Mouse (Mus musculus) forebrain, postnatal 0 days (tissue): ENCODE data around the gene Sorcs1. TPM values are rescaled to one million over a fixed set of nuclear protein-coding genes. Genes with fewer than 3 reads are reported as not detected.

Experiments used
- ATAC-seq: fragments of 200-750 bp; cut with Nextera tagmentation; 2 replicates; pipeline ENCODE4 v1.8.0; 2017; ENCODE audit warnings: mild to moderate bottlenecking, moderate library complexity
- DNase-seq: peaks from one replicate; pipeline ENCODE4 v3.0.0-alpha.2; 2015
- H3K27ac ChIP-seq: fragments of 300-500 bp; sonication (generic); 2 replicates; pipeline ENCODE4 v1.5.1; 2014; ENCODE audit warnings: low read depth, mild to moderate bottlenecking, antibody characterized with exemption, low read length, moderate library complexity, mixed read lengths
- H3K27me3 ChIP-seq: fragments of 300-500 bp; sonication (generic); 2 replicates; pipeline ENCODE4 v1.6.1; 2014; ENCODE audit warnings: mild to moderate bottlenecking, low read length, mixed read lengths; ENCODE audit not compliant: insufficient read depth
- H3K36me3 ChIP-seq: fragments of 300-500 bp; sonication (generic); 2 replicates; pipeline ENCODE4 v1.6.1; 2014; ENCODE audit warnings: mild to moderate bottlenecking, moderate library complexity; ENCODE audit not compliant: insufficient read depth
- H3K4me1 ChIP-seq: fragments of 300-500 bp; sonication (generic); 2 replicates; pipeline ENCODE4 v1.6.1; 2014; ENCODE audit warnings: antibody characterized with exemption; ENCODE audit not compliant: insufficient read depth
- H3K4me2 ChIP-seq: fragments of 300-500 bp; sonication (generic); 2 replicates; pipeline ENCODE4 v1.6.1; 2014; ENCODE audit warnings: low read depth, mild to moderate bottlenecking, moderate library complexity
- H3K4me3 ChIP-seq: fragments of 300-500 bp; sonication (generic); 2 replicates; pipeline ENCODE4 v1.5.1; 2014; ENCODE audit warnings: low read depth, low read length, mixed read lengths
- H3K9ac ChIP-seq: fragments of 300-500 bp; sonication (generic); 2 replicates; pipeline ENCODE4 v1.6.1; 2014; ENCODE audit warnings: mild to moderate bottlenecking
- H3K9me3 ChIP-seq: fragments of 300-500 bp; sonication (generic); 2 replicates; pipeline ENCODE4 v1.6.1; 2016; ENCODE audit warnings: low read length
- CTCF ChIP-seq: sonication (generic); IDR thresholded peaks from 2 replicates; pipeline ENCODE4 v1.5.1; 2016; ENCODE audit warnings: antibody characterized with exemption, control low read depth, low read depth
- WGBS: fragments of 180-500 bp; shearing (Covaris S2); extraction: QIAGEN DNeasy Blood & Tissue Kit; methylation state at CpG from one replicate; pipeline ENCODE4 v1.1.7; 2014; 5-methylcytosine and 5-hydroxymethylcytosine counted together
- polyA plus RNA-seq: library from polyadenylated mRNA; unstranded; fragments of >200 nt; fragmentation: Nextera tagmentation; extraction: Ambion mirVana; gene quantifications from 2 replicates; pipeline ENCODE4 v1.2.1, GENCODE M21; 2015
- total RNA-seq: library from RNA; depleted of rRNA; stranded (reverse); fragments of >200 nt; gene quantifications from 2 replicates; pipeline ENCODE4 v1.2.3, GENCODE M21; 2014

Gene Sorcs1
- total and polyA plus RNA-seq, 2 experiments from 2014 or later, result 8.6 to 20.1 TPM

DNA sequence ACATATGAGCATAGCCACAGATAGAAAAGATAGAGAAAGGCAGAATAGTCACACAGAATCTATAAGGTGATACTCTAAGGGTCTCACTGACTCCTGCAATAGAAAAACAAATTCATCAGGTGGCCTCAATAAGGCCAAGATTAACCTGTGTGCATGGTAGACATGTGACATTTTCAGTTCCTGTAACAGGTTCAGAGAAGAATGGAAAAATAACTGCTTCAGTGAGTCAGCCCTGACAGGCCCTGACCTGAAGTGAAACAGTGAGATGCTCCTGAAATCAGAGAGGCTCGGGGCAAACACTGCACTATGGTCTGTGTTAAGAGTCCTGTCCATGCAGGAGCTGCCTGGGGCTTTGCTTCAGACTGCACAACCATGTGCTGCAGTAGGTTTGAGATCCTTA is 481.9 kb downstream of the Sorcs1 start:
- no peak overlapping the region for H3K9ac ChIP-seq
- H3K27me3 ChIP-seq, result no peaks in the 10 kb centered on the region
- H3K9me3 ChIP-seq, result no peaks in the 10 kb centered on the region
- no peak for TF ChIP-seq CTCF
- no peak overlapping the region for H3K27ac ChIP-seq
- no peaks in the 10 kb centered on the region for H3K4me1 ChIP-seq
- ATAC-seq (no peak), DNase-seq (no peak)
- H3K36me3 ChIP-seq, result no peaks in the 10 kb centered on the region
- 82% methylated on average over 1 of the region's 1 CpGs for WGBS
- H3K4me3 ChIP-seq, result no peak overlapping the region
- no peak overlapping the region for H3K4me2 ChIP-seq

DNA sequence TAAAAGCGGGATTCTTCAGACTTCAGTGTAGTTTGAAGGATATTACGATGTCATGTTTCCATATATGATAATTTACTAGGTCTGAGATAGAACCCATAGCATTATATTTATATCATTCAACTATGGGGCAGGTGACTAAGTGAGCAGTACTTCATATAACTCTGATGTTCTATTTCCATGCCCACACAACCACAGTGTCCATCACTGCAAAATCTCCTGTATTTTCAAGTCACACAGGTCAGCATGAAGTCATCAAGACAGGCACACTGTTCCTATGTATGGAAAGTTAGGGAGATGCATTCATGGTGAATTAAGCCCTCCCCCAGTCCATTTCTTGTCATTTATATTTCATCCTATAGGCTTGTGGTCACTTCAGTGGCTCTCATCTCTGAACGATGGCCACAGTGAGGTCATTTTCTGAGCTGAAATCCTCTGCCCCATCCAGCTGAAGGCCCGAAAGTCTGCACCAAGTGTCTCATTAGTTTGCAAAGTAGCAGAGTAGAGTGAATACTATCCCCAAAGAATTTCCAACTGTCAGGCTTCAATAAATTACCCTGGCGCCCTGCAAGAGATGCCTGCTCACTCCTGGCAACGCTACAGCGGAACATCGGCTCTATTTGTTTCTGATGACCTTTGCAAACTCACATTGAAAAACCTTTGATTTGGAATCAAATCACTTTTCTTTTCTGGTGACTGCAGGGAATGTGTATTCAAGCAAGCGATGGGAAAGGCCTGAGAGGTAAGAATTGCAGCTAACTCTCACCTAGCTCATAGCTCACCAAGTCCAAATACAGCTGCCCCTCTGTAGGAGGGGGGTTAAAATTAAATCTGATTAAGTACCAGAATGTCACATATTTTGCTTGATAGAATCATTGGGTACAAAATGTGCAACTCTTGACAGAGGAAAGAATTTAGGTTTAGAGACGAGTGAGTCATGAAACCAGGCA is 492.4 kb downstream of the Sorcs1 start:
- Histone ChIP-seq H3K4me2 (no peak overlapping the region), H3K4me1 (no peaks in the 10 kb centered on the region), H3K36me3 (no peaks in the 10 kb centered on the region), H3K9me3 (no peaks in the 10 kb centered on the region), H3K4me3 (no peak overlapping the region), H3K9ac (no peak overlapping the region), H3K27me3 (no peaks in the 10 kb centered on the region), H3K27ac (no peak overlapping the region)
- no peak for DNase-seq
- 49% methylated on average over 10 of the region's 10 CpGs for WGBS
- no peak for ATAC-seq
- no peak for TF ChIP-seq CTCF

DNA sequence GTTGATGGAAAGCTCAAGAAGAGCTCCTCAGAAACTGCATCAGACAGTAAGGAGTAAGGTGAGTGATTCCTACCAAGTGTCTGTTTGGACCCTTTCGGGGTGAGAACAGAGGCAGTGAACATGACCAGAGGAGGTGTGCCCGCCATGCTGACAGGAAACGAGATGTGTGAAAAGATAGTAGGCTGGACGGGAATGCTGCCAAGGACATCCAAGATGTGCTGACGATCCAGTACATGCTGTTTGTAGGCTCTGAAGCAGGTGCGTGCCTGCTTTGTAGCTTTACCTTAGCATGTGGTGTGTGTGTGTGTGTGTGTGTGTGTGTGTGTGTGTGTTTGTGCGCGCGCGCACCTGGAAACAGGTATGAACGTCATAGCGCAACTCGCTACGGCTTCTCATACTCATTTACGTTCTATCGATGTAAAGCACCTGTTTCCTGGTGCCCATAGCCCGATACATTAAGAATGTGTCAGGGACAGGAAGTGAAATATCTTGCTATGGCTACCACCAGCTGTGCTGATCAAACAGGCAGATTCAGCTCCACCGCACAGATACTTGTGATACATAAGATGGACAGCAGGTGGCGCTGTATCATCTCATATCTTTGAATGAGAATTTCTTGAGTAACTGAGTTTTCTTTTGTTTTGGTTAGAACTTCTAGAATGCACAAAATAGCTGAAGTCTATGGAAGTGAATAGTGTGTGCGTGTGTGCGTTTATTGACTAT is 493.4 kb downstream of the Sorcs1 start:
- Histone ChIP-seq H3K36me3 (no peaks in the 10 kb centered on the region), H3K4me1 (no peaks in the 10 kb centered on the region), H3K9me3 (no peaks in the 10 kb centered on the region), H3K9ac (no peak overlapping the region), H3K27ac (no peak overlapping the region), H3K4me2 (no peak overlapping the region), H3K27me3 (no peaks in the 10 kb centered on the region), H3K4me3 (no peak overlapping the region)
- ATAC-seq (no peak; the same call in 1 of the 2 replicates), DNase-seq (peak; percentile 90)
- 52% methylated on average over 21 of the region's 21 CpGs for WGBS
- TF ChIP-seq CTCF, result peak; percentile 87

DNA sequence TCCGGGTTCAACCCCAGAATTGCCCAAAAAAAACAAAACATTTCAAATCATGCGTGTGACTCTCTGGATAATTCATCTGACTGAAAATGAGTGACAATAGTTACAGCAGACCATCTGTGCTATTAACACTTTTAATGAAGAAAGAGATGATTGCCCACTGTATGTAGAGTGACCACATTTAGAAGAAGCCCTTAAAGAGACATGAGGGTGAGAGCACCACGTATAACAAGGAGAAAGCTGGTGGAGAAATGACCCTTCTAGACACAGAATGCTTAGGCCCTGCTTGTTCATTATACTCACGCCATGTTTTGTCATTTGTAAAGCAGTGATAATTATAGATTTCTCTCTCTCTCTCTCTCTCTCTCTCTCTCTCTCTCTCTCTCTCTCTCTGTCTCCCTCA is 499.6 kb downstream of the Sorcs1 start:
- no peaks in the 10 kb centered on the region for H3K9me3 ChIP-seq
- H3K9ac ChIP-seq, result no peak overlapping the region
- H3K4me1 ChIP-seq, result no peaks in the 10 kb centered on the region
- WGBS, result 55% methylated on average over 4 of the region's 4 CpGs
- no peak for ATAC-seq
- H3K27ac ChIP-seq, result no peak overlapping the region
- H3K4me3 ChIP-seq, result no peak overlapping the region
- H3K36me3 ChIP-seq, result no peaks in the 10 kb centered on the region
- no peak overlapping the region for H3K4me2 ChIP-seq
- H3K27me3 ChIP-seq, result no peaks in the 10 kb centered on the region
- no peak for TF ChIP-seq CTCF
- peak; percentile 12 for DNase-seq

DNA sequence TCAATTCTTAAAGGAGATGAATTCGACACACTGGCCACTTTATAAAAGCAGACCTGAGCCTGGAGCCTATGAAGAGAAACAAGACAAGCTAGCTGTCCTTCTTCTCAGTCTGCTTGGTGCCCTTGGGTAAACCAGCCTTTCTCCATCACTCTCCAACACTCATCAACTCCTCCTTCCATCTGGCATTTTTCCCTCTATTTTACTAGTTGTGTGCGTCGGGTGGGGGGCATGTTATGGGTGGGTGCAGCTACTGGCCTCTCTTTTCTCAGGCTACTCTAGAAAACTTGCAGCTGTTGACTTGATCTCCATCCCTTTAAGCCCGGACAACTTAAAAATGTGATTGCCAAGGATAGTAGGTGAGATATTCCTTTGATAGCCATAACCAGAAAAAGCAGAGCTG is 500.3 kb downstream of the Sorcs1 start:
- no peaks in the 10 kb centered on the region for H3K9me3 ChIP-seq
- DNase-seq (no peak), ATAC-seq (no peak)
- 81% methylated on average over 4 of the region's 4 CpGs for WGBS
- H3K4me2 ChIP-seq, result no peak overlapping the region
- H3K36me3 ChIP-seq, result no peaks in the 10 kb centered on the region
- TF ChIP-seq CTCF, result no peak
- no peak overlapping the region for H3K9ac ChIP-seq
- no peak overlapping the region for H3K4me3 ChIP-seq
- H3K4me1 ChIP-seq, result no peaks in the 10 kb centered on the region
- H3K27me3 ChIP-seq, result no peaks in the 10 kb centered on the region
- H3K27ac ChIP-seq, result no peak overlapping the region

DNA sequence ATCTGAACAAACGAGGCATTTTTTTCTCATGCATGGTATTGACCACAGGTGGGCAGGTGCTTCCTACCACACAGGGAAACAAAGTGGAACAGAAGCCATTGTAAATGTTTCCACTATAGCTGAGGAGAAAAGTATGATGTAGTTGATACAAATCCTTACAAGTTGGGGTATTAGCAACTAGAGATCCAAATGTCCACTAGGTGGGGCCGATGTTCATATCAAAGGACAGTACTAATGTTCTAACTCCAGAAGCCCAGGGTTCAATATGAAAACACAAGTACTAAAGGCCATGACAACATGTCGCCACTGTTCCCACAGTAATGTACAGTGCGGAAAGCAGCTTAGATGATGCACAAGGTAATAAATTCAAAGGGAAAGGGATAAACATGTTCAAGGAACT is 506.6 kb downstream of the Sorcs1 start:
- Histone ChIP-seq H3K9ac (no peak overlapping the region), H3K9me3 (no peaks in the 10 kb centered on the region), H3K27me3 (no peaks in the 10 kb centered on the region), H3K27ac (no peak overlapping the region), H3K4me2 (no peak overlapping the region), H3K36me3 (no peaks in the 10 kb centered on the region), H3K4me1 (no peaks in the 10 kb centered on the region), H3K4me3 (no peak overlapping the region)
- DNase-seq (no peak), ATAC-seq (no peak)
- TF ChIP-seq CTCF, result peak; percentile 30; the same call in 1 of the 2 replicates
- WGBS, result 76% methylated on average over 4 of the region's 4 CpGs

DNA sequence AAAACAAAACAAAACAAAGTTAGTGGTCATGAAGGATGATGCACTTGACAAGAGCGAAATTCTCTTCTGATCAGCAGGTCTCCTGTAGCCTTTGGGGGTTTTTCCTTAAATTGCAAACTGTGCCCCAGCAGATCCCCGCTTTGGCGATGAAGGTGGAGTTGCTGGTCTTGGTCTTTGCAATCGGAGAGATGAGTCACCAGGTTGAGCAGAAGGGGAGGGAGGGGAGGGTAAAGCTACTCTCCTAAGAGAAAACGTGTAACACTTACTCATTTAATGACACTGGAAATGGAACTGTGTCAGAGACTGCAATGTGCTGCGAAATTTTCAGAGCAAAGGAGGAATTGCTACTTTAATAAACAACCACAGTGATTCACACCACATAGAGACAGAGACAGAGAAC is 527.3 kb downstream of the Sorcs1 start:
- H3K4me3 ChIP-seq, result no peak overlapping the region
- H3K4me1 ChIP-seq, result no peaks in the 10 kb centered on the region
- no peak for ATAC-seq
- no peak overlapping the region for H3K4me2 ChIP-seq
- TF ChIP-seq CTCF, result no peak
- 71% methylated on average over 6 of the region's 6 CpGs for WGBS
- no peak overlapping the region for H3K9ac ChIP-seq
- H3K9me3 ChIP-seq, result no peaks in the 10 kb centered on the region
- no peak overlapping the region for H3K27ac ChIP-seq
- H3K36me3 ChIP-seq, result no peaks in the 10 kb centered on the region
- no peak for DNase-seq
- no peaks in the 10 kb centered on the region for H3K27me3 ChIP-seq
